Mouse (Mus musculus): ENCODE measurements around the gene Ptgis. TPM values are rescaled to one million over a fixed set of nuclear protein-coding genes. Genes with fewer than 3 reads are reported as not detected.

The Ptgis gene
- polyA plus RNA-seq, 1 experiment: 3.2 TPM

DNA sequence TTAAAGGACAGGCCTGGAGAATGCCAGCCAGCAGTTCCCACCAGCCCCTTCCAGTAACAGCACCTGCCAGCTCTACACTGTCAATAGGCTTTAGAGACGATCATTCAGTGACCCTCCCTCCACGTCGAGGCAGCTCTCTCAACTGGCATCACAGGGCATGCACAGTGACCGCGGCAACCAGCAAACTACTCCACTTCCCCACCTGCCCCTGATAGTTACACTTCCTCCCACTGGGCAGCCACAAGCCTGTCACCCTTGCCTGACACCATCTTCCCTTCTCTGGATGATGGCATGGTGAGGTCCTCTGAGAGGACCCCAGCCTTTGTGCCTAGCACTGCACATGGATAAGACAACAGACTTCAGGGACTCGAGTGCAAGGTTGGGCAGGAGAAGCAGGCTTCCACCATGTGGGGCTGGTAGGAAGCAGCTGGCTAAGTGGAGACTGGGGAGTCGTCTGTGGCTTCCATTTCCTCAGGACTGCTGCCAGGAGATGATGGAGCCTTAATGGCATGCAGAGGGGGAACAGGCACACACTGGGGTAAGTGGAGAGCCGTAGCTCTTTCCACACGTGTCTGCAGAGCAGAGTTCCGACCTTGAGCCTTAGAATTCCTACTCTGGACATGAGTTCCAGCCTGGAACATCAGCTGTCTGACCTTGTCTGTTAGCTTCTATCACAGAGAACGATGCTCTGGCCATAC lies 72.7 kb downstream of the Ptgis start:
- WGBS: 39% methylated on average over 11 of the region's 11 CpGs
- Histone ChIP-seq H3K4me1 (ENCODE audit: control insufficient read depth, insufficient read depth, insufficient read length, low read length) (peaks cover 15% of the 10 kb centered on the region; the same call in 1 of the 2 replicates), H3K27me3 (ENCODE audit: control insufficient read depth, insufficient read depth, low read length) (no peaks in the 10 kb centered on the region), H3K4me3 (ENCODE audit: low read depth, low read length) (no peak overlapping the region), H3K36me3 (ENCODE audit: control insufficient read depth, insufficient read depth, low read length) (no peaks in the 10 kb centered on the region), H3K27ac (ENCODE audit: insufficient read depth, low read depth, low read length) (no peak overlapping the region)
- no peak for TF ChIP-seq CTCF (IDR thresholded peaks at IDR 0.05; ENCODE audit: extremely low read depth, insufficient read length, insufficient replicate concordance, low read depth, low read length)
- TF ChIP-seq POLR2A (IDR thresholded peaks at IDR 0.05; ENCODE audit: low read depth, low read length): no peak

DNA sequence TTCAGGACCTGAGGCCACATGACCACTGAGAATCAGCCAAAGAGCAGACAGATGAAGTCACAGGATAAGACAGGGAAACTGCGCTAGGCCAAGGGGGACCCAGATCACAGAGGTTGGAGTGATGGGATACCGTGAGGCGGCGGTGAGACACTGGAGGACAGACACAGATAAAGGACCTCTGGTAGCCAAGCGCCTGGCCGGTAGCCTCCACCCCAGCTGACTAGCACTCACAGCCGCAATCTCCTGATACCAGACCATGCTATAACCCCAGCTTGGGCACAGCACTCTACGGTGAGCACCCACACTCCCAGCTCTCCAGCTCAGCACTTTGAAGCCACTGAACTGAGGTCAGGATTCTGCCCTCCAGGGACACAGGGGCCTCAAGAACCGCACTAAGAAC lies 76.8 kb downstream of the Ptgis start:
- Histone ChIP-seq H3K4me1 (ENCODE audit: control insufficient read depth, insufficient read depth, insufficient read length, low read length) (peaks cover 15% of the 10 kb centered on the region; the same call in 1 of the 2 replicates), H3K36me3 (ENCODE audit: control insufficient read depth, insufficient read depth, low read length) (no peaks in the 10 kb centered on the region), H3K27ac (ENCODE audit: insufficient read depth, low read depth, low read length) (no peak overlapping the region), H3K4me3 (ENCODE audit: low read depth, low read length) (no peak overlapping the region), H3K27me3 (ENCODE audit: control insufficient read depth, insufficient read depth, low read length) (no peaks in the 10 kb centered on the region)
- no peak for TF ChIP-seq CTCF (IDR thresholded peaks at IDR 0.05; ENCODE audit: extremely low read depth, insufficient read length, insufficient replicate concordance, low read depth, low read length)
- TF ChIP-seq POLR2A (IDR thresholded peaks at IDR 0.05; ENCODE audit: low read depth, low read length): no peak
- 89% methylated on average over 9 of the region's 9 CpGs for WGBS

DNA sequence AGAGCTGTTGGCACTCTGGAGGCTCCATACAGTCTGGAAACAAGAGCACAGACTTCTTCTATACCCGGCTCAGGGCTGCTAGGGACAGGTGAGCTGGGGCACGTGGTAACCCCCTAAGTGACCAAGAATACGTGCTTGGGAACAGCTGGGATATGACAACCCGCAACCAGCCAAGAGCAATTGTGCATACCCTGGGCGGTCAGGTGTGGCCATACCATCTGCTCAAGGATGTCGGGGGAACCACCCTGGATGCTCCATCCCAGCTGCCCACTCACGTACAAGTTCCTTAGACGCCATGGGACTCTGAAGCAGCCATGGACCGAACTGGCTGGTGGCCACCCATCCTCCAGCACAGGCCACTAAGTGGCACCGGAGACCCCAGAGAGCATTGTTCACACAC lies 77.3 kb downstream of the Ptgis start:
- H3K36me3 ChIP-seq (ENCODE audit: control insufficient read depth, insufficient read depth, low read length): no peaks in the 10 kb centered on the region
- no peak overlapping the region; the same call in 1 of the 2 replicates for H3K27ac ChIP-seq (ENCODE audit: insufficient read depth, low read depth, low read length)
- no peak for TF ChIP-seq CTCF (IDR thresholded peaks at IDR 0.05; ENCODE audit: extremely low read depth, insufficient read length, insufficient replicate concordance, low read depth, low read length)
- no peak for TF ChIP-seq POLR2A (IDR thresholded peaks at IDR 0.05; ENCODE audit: low read depth, low read length)
- H3K4me1 ChIP-seq (ENCODE audit: control insufficient read depth, insufficient read depth, insufficient read length, low read length): peaks cover 12% of the 10 kb centered on the region; the same call in 1 of the 2 replicates
- no peaks in the 10 kb centered on the region for H3K27me3 ChIP-seq (ENCODE audit: control insufficient read depth, insufficient read depth, low read length)
- H3K4me3 ChIP-seq (ENCODE audit: low read depth, low read length): no peak overlapping the region
- 94% methylated on average over 10 of the region's 10 CpGs for WGBS

DNA sequence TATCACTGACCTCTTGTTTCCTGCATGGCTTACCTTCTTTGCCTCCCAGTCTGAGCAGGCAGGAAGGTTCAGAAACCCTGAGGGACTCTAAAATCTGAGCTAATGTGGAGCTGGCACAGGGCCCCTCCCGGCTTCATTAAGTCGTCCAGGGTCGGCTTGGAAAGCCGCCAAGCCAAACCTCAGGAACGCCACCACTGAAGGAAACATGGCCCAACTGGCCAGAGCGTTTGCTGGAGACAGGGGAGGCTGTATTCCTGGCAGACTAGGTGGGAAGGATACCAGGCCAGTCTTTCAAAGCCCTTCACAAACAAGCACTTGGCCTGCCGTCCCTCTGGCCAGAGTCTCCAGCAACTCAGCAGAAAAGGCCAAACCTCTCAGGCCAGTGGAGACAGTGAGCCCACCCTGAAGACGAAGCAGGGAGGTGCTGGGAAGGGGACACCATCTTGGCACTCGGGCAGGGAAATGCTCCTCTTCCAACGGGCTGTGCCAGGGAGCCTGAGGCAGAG lies 77.8 kb downstream of the Ptgis start:
- Histone ChIP-seq H3K27me3 (ENCODE audit: control insufficient read depth, insufficient read depth, low read length) (no peaks in the 10 kb centered on the region), H3K36me3 (ENCODE audit: control insufficient read depth, insufficient read depth, low read length) (no peaks in the 10 kb centered on the region), H3K4me1 (ENCODE audit: control insufficient read depth, insufficient read depth, insufficient read length, low read length) (peaks cover 10% of the 10 kb centered on the region; the same call in 1 of the 2 replicates), H3K27ac (ENCODE audit: insufficient read depth, low read depth, low read length) (no peak overlapping the region; the same call in 1 of the 2 replicates), H3K4me3 (ENCODE audit: low read depth, low read length) (no peak overlapping the region)
- TF ChIP-seq POLR2A (IDR thresholded peaks at IDR 0.05; ENCODE audit: low read depth, low read length) (no peak), CTCF (IDR thresholded peaks at IDR 0.05; ENCODE audit: extremely low read depth, insufficient read length, insufficient replicate concordance, low read depth, low read length) (no peak)
- WGBS: 48% methylated on average over 10 of the region's 10 CpGs

DNA sequence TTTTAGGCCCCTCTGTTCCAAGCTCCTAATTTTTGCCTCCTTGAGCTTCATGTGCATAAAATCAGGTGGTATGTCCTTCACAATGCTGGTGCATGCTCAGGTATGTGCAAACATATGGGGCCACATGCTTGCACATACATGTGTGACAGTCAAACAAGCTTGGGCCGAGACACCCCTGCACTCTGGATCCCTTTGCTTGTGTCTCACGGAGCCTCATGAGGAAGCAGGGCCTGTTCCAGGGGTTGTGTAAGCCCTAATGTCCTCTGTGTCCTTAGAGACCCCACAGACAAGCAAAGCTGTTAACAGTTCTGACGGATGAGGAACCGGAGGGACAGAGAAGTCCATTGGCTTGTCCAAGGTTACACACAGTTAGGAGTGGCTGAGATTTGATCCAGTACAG lies 80.7 kb downstream of the Ptgis start:
- no peaks in the 10 kb centered on the region for H3K27me3 ChIP-seq (ENCODE audit: control insufficient read depth, insufficient read depth, low read length)
- no peaks in the 10 kb centered on the region for H3K36me3 ChIP-seq (ENCODE audit: control insufficient read depth, insufficient read depth, low read length)
- 87% methylated on average over 4 of the region's 4 CpGs for WGBS
- H3K4me1 ChIP-seq (ENCODE audit: control insufficient read depth, insufficient read depth, insufficient read length, low read length): peaks cover 13% of the 10 kb centered on the region
- H3K27ac ChIP-seq (ENCODE audit: insufficient read depth, low read depth, low read length): no peak overlapping the region
- H3K4me3 ChIP-seq (ENCODE audit: low read depth, low read length): no peak overlapping the region
- no peak for TF ChIP-seq CTCF (IDR thresholded peaks at IDR 0.05; ENCODE audit: extremely low read depth, insufficient read length, insufficient replicate concordance, low read depth, low read length)
- no peak for TF ChIP-seq POLR2A (IDR thresholded peaks at IDR 0.05; ENCODE audit: low read depth, low read length)

DNA sequence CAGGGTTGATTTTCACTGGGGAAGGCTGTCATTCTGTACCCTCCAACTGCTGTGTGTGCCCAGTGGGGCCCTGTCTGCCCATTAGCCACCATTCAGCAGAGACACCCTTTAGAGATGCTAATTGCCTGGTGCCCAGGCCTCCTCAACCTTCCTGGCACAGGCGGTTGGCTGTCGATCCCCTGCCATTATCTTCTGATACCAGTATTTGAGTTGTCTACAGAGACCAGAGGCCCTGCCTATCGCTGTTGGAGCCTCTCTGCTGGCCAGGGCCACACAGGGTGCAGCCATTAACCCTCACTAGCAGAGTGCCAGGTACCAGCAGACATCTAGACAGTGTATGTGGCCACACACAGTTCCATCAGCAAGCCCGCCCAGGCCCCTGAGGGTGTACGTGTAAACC lies 81.6 kb downstream of the Ptgis start:
- Histone ChIP-seq H3K4me3 (ENCODE audit: low read depth, low read length) (no peak overlapping the region), H3K27me3 (ENCODE audit: control insufficient read depth, insufficient read depth, low read length) (no peaks in the 10 kb centered on the region), H3K27ac (ENCODE audit: insufficient read depth, low read depth, low read length) (no peak overlapping the region), H3K36me3 (ENCODE audit: control insufficient read depth, insufficient read depth, low read length) (no peaks in the 10 kb centered on the region), H3K4me1 (ENCODE audit: control insufficient read depth, insufficient read depth, insufficient read length, low read length) (peaks cover 9% of the 10 kb centered on the region; the same call in 1 of the 2 replicates)
- no peak for TF ChIP-seq CTCF (IDR thresholded peaks at IDR 0.05; ENCODE audit: extremely low read depth, insufficient read length, insufficient replicate concordance, low read depth, low read length)
- no peak for TF ChIP-seq POLR2A (IDR thresholded peaks at IDR 0.05; ENCODE audit: low read depth, low read length)
- 72% methylated on average over 5 of the region's 5 CpGs for WGBS

DNA sequence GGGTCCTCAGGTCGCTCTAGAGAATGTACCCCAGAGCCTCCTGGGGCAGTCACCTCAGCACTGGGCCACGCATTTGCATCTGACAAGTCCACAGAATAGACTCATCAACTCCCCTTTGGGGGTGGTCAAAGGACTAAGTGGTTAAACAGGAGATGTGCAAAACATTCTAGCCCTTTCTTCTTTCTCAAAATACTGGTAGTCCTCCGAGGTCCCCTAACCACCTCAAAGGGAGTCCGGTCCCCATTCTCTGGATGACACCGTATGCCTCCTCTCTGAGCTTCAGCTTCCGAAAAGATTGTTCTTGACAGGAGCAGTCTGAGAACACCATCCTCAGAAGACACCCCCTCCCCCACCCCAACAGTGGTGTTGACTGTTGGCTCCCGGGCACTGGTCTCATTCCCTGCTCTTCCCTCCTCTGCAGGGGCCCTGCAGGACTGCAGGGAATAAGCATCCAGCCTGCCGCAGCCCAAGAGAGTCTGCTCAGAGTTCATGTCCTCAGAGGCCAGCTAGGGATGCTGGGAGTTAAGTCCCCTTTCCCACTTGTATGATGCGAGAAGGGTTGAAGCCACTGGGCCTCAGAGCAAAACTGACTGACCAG lies 84.2 kb downstream of the Ptgis start:
- no peak for TF ChIP-seq POLR2A (IDR thresholded peaks at IDR 0.05; ENCODE audit: low read depth, low read length)
- no peak for TF ChIP-seq CTCF (IDR thresholded peaks at IDR 0.05; ENCODE audit: extremely low read depth, insufficient read length, insufficient replicate concordance, low read depth, low read length)
- Histone ChIP-seq H3K27me3 (ENCODE audit: control insufficient read depth, insufficient read depth, low read length) (no peaks in the 10 kb centered on the region), H3K36me3 (ENCODE audit: control insufficient read depth, insufficient read depth, low read length) (no peaks in the 10 kb centered on the region), H3K4me1 (ENCODE audit: control insufficient read depth, insufficient read depth, insufficient read length, low read length) (peaks cover 9% of the 10 kb centered on the region; the same call in 1 of the 2 replicates), H3K4me3 (ENCODE audit: low read depth, low read length) (no peak overlapping the region), H3K27ac (ENCODE audit: insufficient read depth, low read depth, low read length) (peak overlapping the region; percentile 16)
- 44% methylated on average over 9 of the region's 9 CpGs for WGBS
